Mouse (Mus musculus) forebrain, embryonic 15.5 days (tissue): ENCODE results near the gene Ehf. TPM values are rescaled to one million over a fixed set of nuclear protein-coding genes. Genes with fewer than 3 reads are reported as not detected.

Source experiments
- ATAC-seq: fragments of 200-750 bp; cut with Nextera tagmentation; replicated peaks from 2 replicates; pipeline ENCODE4 v1.8.0; 2017; ENCODE audit warnings: mild to moderate bottlenecking, moderate TSS enrichment, moderate library complexity
- H3K27ac ChIP-seq: fragments of 300-500 bp; sonication (generic); replicated peaks from 2 replicates; pipeline ENCODE4 v1.5.1; 2015; ENCODE audit warnings: mild to moderate bottlenecking, inconsistent platforms
- H3K27me3 ChIP-seq: fragments of 300-500 bp; sonication (generic); 2 replicates; pipeline ENCODE4 v1.6.1; 2015; ENCODE audit warnings: inconsistent platforms
- H3K36me3 ChIP-seq: fragments of 300-500 bp; sonication (generic); 2 replicates; pipeline ENCODE4 v1.6.1; 2015; ENCODE audit warnings: mild to moderate bottlenecking, inconsistent platforms
- H3K4me1 ChIP-seq: fragments of 300-500 bp; sonication (generic); 2 replicates; pipeline ENCODE4 v1.6.1; 2015; ENCODE audit warnings: inconsistent platforms
- H3K4me2 ChIP-seq: fragments of 300-500 bp; sonication (generic); replicated peaks from 2 replicates; pipeline ENCODE4 v1.6.1; 2015; ENCODE audit warnings: mild to moderate bottlenecking, inconsistent platforms
- H3K4me3 ChIP-seq: fragments of 300-500 bp; sonication (generic); 2 replicates; pipeline ENCODE4 v1.5.1; 2015; ENCODE audit warnings: mild to moderate bottlenecking, inconsistent platforms
- H3K9ac ChIP-seq: fragments of 300-500 bp; sonication (generic); replicated peaks from 2 replicates; pipeline ENCODE4 v1.6.1; 2015; ENCODE audit warnings: mild to moderate bottlenecking, inconsistent platforms
- H3K9me3 ChIP-seq: fragments of 300-500 bp; sonication (generic); 2 replicates; pipeline ENCODE4 v1.6.1; 2016; ENCODE audit warnings: inconsistent platforms
- WGBS: fragments of 180-500 bp; shearing (Covaris S2); methylation state at CpG from one replicate; pipeline ENCODE4 v1.1.7; 2015; ENCODE audit warnings: mixed read lengths; 5-methylcytosine and 5-hydroxymethylcytosine counted together
- polyA plus RNA-seq: library from polyadenylated mRNA; unstranded; fragments of >200 nt; fragmentation: Nextera tagmentation; extraction: Ambion mirVana; gene quantifications from 2 replicates; pipeline ENCODE4 v1.2.1, GENCODE M21; 2015

The Ehf gene
- polyA plus RNA-seq, 1 experiment from 2014 or later = 0.06 TPM

DNA sequence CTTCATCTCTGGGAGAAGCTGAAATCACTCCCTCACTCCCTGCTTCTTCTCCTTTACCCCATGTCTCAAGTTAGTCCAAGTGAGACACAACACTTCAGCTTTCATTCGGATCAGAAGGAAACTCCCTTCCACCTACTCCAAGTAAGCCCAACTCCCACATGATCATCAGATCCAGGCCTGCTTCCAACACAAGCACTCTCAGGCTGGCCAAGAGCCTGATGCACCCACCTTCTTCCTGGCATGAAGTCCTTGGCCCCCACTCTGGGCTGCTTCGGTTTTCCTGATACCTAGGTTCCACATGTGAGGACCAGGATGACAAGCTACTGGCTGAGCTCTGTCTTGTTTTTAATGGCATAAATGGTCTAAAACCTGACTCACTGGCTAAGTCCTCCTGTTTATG, 28.3 kb downstream of the Ehf start:
- Histone ChIP-seq H3K9me3 (no peaks in the 10 kb centered on the region), H3K9ac (no peak overlapping the region), H3K36me3 (no peaks in the 10 kb centered on the region), H3K27ac (no peak overlapping the region), H3K4me1 (no peaks in the 10 kb centered on the region), H3K4me3 (no peak overlapping the region), H3K4me2 (no peak overlapping the region), H3K27me3 (no peaks in the 10 kb centered on the region)
- no peak for ATAC-seq
- whole genome bisulfite sequencing = 97% methylated on average over 2 of the region's 2 CpGs

DNA sequence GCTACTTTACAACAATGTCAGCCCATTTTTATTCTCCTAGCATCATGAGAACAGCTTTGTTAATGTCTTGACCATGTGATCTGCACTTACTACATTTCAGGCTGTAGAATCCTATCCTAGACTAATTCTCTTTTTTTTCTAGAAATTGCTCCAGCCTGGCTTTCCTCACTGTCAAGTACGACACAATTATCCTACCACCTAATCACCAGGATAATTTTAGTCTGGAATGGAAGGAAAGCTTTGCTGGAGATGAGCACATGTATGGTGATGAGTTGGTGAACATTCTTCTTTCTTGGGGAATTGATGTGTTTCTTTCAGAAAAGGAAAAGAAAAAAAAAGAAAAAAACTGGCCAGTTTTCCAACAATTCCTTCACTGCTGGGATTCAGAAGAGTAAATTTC, 28.8 kb downstream of the Ehf start:
- no peak overlapping the region for H3K9ac ChIP-seq
- no peak overlapping the region for H3K4me3 ChIP-seq
- H3K4me2 ChIP-seq = no peak overlapping the region
- no peaks in the 10 kb centered on the region for H3K9me3 ChIP-seq
- no peaks in the 10 kb centered on the region for H3K27me3 ChIP-seq
- H3K36me3 ChIP-seq = no peaks in the 10 kb centered on the region
- WGBS = 86% methylated on average over 1 of the region's 1 CpGs
- H3K27ac ChIP-seq = no peak overlapping the region
- H3K4me1 ChIP-seq = no peaks in the 10 kb centered on the region
- no peak for ATAC-seq

DNA sequence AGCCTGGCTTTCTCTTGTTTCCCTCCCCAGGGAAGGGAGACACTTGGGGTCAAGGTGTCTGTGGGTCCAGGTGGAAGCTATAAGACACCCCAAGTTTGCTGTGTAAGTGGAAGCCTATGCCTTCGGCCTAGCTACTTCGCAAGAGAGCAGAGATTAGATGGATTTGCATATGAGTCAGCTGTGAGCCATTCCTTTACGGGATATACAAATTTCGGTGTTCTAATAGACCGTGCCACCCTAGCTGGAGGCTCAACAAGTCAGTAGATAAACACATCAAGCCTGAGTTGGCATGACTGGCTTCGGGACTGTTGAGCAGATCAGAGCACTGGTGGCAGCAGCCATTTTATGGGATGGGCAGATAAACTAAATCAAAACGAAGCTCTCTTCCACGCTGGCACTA, 31.6 kb downstream of the Ehf start:
- Histone ChIP-seq H3K27ac (no peak overlapping the region), H3K4me3 (no peak overlapping the region), H3K9ac (no peak overlapping the region), H3K4me1 (no peaks in the 10 kb centered on the region), H3K4me2 (no peak overlapping the region), H3K9me3 (no peaks in the 10 kb centered on the region), H3K27me3 (no peaks in the 10 kb centered on the region), H3K36me3 (no peaks in the 10 kb centered on the region)
- ATAC-seq = no peak
- WGBS = 89% methylated on average over 8 of the region's 8 CpGs

DNA sequence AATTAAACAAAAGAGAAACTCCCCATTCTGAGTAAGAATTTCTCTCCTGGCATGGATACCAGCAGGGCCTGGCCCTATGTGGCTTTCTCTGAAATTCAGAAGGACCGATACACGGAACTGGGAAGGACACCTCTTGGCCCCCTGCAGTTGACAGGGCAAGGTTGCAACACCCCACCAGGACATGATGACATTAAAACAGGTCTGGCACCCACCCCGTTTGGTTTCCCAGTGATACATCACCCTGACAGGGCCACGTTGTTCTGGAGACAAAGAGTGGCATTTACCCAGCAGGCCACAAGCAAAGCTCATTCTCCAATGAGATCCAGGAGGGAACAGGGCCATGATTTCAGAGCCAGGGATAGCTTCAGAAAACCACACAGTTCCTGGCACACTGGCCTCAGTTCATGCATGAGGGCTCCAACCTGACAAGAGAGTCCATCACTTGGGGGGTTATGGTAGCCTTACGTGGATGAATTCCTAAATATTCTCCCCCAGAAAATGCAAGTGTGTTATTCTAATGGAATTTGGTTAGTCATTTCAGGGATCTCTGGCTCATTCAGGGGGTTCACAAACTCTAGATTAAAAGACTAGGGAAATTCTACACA, 32.4 kb downstream of the Ehf start:
- no peak overlapping the region for H3K27ac ChIP-seq
- H3K9ac ChIP-seq = no peak overlapping the region
- H3K36me3 ChIP-seq = no peaks in the 10 kb centered on the region
- no peaks in the 10 kb centered on the region for H3K27me3 ChIP-seq
- no peak for ATAC-seq
- no peaks in the 10 kb centered on the region for H3K4me1 ChIP-seq
- 82% methylated on average over 5 of the region's 5 CpGs for WGBS
- no peak overlapping the region for H3K4me2 ChIP-seq
- H3K4me3 ChIP-seq = no peak overlapping the region
- no peaks in the 10 kb centered on the region for H3K9me3 ChIP-seq

DNA sequence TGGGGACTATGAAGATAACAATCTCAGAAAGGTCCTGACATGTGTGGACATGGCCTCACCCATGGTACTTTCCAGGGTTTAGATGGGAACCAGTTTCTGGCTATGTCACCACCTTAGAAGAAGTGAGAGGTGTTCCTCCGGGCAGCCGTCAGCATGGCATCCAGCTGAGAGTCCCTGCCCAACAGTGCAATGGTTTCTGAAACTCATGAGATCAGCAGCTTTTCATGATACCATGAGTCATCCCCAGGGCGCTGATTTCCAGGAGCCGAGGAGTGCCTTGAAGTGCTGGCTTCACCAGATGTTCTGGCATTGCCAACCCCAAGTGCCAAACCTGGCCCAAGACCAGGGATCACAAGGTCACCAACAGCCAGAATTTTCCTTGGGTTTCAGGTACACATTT, 64.0 kb downstream of the Ehf start:
- no peaks in the 10 kb centered on the region for H3K9me3 ChIP-seq
- no peak overlapping the region for H3K9ac ChIP-seq
- no peaks in the 10 kb centered on the region for H3K27me3 ChIP-seq
- H3K4me2 ChIP-seq = no peak overlapping the region
- H3K36me3 ChIP-seq = no peaks in the 10 kb centered on the region
- 86% methylated on average over 4 of the region's 4 CpGs for WGBS
- no peaks in the 10 kb centered on the region for H3K4me1 ChIP-seq
- ATAC-seq = no peak
- H3K27ac ChIP-seq = no peak overlapping the region
- H3K4me3 ChIP-seq = no peak overlapping the region

DNA sequence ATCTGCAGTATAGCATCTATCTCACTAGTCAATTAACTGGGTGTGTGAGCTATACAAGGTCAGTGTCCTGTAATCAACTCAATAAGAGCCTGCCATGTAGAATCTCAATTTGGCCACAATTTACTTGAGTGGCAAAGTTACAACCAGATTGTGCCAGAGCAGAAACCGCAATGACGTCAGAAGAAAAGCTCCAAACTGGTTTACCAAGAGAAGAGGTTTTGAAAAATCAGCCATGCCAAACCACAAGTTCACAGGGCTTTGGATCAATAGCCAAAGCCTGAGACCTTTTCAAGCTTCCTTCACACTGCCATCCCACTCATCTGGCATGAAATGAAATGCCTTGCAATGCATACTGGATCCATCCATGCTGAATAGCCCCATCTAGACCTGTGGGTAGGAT, 76.3 kb downstream of the Ehf start:
- ATAC-seq = no peak
- no peaks in the 10 kb centered on the region for H3K27me3 ChIP-seq
- WGBS = 91% methylated on average over 2 of the region's 2 CpGs
- no peak overlapping the region for H3K4me3 ChIP-seq
- H3K4me1 ChIP-seq = no peaks in the 10 kb centered on the region
- H3K4me2 ChIP-seq = no peak overlapping the region
- H3K9ac ChIP-seq = no peak overlapping the region
- no peaks in the 10 kb centered on the region for H3K9me3 ChIP-seq
- no peak overlapping the region for H3K27ac ChIP-seq
- no peaks in the 10 kb centered on the region for H3K36me3 ChIP-seq

DNA sequence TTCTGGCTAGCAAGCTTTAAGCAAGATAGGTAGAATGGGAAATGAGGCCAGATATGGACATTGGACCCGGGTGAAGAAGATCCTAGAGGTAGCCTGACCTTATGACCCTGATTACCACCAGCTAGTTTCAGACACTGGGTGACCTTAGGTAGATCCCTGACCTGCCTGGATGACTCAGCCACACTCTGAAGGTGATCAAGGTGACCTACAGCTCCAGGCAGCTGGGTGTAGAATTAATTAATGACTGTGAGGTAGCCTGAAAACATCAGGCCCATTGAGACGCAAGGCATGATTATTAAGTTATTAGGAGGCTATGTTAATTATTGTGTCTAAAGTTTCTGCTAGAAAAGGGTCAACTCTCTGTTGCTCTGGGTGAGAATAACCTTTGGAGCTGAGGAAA, 82.2 kb downstream of the Ehf start:
- H3K27ac ChIP-seq = no peak overlapping the region
- H3K36me3 ChIP-seq = no peaks in the 10 kb centered on the region
- H3K4me3 ChIP-seq = no peak overlapping the region
- no peaks in the 10 kb centered on the region for H3K27me3 ChIP-seq
- ATAC-seq = no peak
- H3K9me3 ChIP-seq = no peaks in the 10 kb centered on the region
- WGBS = 81% methylated on average over 2 of the region's 2 CpGs
- H3K9ac ChIP-seq = no peak overlapping the region
- H3K4me2 ChIP-seq = no peak overlapping the region
- H3K4me1 ChIP-seq = 0 out of 2 replicates have a peak, but pooled peaks cover 8% of the 10 kb centered on the region

DNA sequence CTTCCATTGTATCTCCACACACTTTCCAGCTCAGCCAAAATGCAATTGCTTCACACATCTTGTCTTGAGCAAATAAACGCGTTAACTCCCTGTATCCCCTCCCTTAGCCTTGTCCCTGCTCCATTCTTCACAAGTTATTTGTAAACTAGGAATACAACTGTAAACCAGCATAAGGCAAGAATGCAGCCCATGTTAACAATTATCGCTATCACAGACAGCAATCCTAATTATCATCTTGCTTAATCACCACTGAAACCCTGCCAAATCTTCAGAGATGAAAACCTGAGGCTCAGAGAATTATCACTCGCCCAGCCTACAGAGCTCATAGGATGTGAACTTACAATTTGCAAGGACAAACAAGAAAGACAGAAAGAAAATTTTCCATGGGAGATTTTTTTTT, 84.8 kb downstream of the Ehf start:
- no peak overlapping the region for H3K4me3 ChIP-seq
- H3K27me3 ChIP-seq = no peaks in the 10 kb centered on the region
- H3K36me3 ChIP-seq = no peaks in the 10 kb centered on the region
- no peak overlapping the region for H3K27ac ChIP-seq
- H3K4me2 ChIP-seq = no peak overlapping the region
- no peaks in the 10 kb centered on the region for H3K9me3 ChIP-seq
- 0 out of 2 replicates have a peak, but pooled peaks cover 8% of the 10 kb centered on the region for H3K4me1 ChIP-seq
- ATAC-seq = 0 out of 2 replicates have a peak, but pooled peaks have one; percentile 16
- no peak overlapping the region for H3K9ac ChIP-seq
- WGBS = 51% methylated on average over 4 of the region's 4 CpGs

DNA sequence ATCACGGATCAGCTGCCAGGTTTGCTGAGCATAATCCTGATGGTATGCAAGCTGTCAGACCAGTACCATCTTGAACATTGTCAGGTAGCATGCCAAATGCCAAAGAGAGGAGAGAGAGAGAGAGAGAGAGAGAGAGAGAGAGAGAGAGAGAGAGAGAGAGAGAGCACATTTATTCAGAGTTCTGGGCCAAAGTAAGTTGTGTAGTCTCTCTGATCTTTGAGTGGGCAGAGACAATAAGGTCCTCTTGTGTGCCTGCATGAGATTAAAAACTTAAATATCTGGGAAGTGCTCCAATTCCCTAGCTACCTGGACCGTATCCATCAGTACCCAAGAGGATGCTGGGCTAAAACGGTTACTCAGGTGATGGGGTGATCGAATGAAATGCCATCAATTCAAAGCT, 87.3 kb downstream of the Ehf start:
- 0 out of 2 replicates have a peak, but pooled peaks cover 8% of the 10 kb centered on the region for H3K4me1 ChIP-seq
- H3K27me3 ChIP-seq = no peaks in the 10 kb centered on the region
- ATAC-seq = no peak
- H3K9ac ChIP-seq = no peak overlapping the region
- H3K4me2 ChIP-seq = no peak overlapping the region
- H3K36me3 ChIP-seq = no peaks in the 10 kb centered on the region
- H3K27ac ChIP-seq = no peak overlapping the region
- no peaks in the 10 kb centered on the region for H3K9me3 ChIP-seq
- 73% methylated on average over 4 of the region's 4 CpGs for WGBS
- no peak overlapping the region for H3K4me3 ChIP-seq

DNA sequence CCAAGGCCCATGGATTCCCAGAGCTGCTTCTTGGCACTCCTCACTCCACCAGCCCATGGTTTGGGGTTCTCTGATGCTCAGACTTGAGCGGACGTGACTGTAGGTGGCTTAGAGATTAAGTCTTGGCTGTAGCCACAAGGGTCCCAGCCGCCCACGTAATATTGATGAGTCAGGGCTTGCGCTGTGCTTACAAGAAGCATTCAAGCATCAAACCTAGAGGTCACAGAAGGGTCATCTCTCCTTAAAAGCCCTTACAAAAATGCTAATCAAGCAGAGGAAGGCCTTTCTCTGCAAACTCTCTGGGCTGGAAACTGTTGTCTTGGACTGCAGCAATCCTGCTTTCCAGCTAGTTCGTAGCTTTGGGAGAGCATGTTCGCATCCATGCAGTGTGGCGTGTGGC, 88.2 kb downstream of the Ehf start:
- Histone ChIP-seq H3K27me3 (no peaks in the 10 kb centered on the region), H3K9ac (no peak overlapping the region), H3K27ac (no peak overlapping the region), H3K4me1 (0 out of 2 replicates have a peak, but pooled peaks cover 8% of the 10 kb centered on the region), H3K4me2 (no peak overlapping the region), H3K4me3 (no peak overlapping the region), H3K36me3 (no peaks in the 10 kb centered on the region), H3K9me3 (no peaks in the 10 kb centered on the region)
- 38% methylated on average over 8 of the region's 8 CpGs for WGBS
- ATAC-seq = no peak

DNA sequence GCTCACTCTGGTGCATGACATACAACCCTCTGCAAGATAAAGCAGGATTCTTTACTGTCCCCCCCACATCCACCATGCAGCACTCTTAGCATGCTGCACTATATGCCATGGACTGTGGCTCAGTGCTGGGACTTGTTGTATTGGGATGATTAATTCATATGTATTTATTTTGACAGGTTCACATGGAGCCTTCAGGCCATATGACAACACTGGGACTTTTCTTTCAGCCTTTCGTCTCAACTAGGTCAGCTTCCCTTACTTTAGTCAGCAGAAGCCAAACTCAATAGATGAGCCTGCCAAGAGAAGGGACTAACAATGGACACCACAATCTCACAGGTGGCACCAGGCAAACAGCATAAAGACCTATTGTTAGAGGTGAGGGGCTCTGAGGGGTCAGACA, 89.5 kb downstream of the Ehf start:
- no peaks in the 10 kb centered on the region for H3K27me3 ChIP-seq
- no peak overlapping the region for H3K9ac ChIP-seq
- no peak overlapping the region for H3K4me3 ChIP-seq
- H3K36me3 ChIP-seq = no peaks in the 10 kb centered on the region
- H3K4me2 ChIP-seq = no peak overlapping the region
- 28% methylated on average over 1 of the region's 1 CpGs for WGBS
- H3K27ac ChIP-seq = no peak overlapping the region
- no peaks in the 10 kb centered on the region for H3K9me3 ChIP-seq
- H3K4me1 ChIP-seq = 0 out of 2 replicates have a peak, but pooled peaks cover 7% of the 10 kb centered on the region
- ATAC-seq = no peak
